Mouse (Mus musculus) ES-Bruce4 (cell line): ENCODE measurements around the gene Olfr160.

Experiments used
- CTCF ChIP-seq: IDR thresholded peaks from one replicate; pipeline ENCODE4 v1.8.1; 2011; ENCODE audit warnings: low read depth, low read length
- EP300 ChIP-seq: IDR thresholded peaks from 2 replicates; pipeline ENCODE4 v1.6.1; 2011; ENCODE audit warnings: low read depth, low read length; ENCODE audit not compliant: insufficient read depth
- POLR2A ChIP-seq: IDR thresholded peaks from one replicate; pipeline ENCODE4 v1.8.1; 2011; ENCODE audit warnings: low read length; ENCODE audit not compliant: insufficient read depth

- TF ChIP-seq CTCF = no peak
- no peak for TF ChIP-seq POLR2A
- no peak for TF ChIP-seq EP300
Measured at GRCm38 (mm10) chr9:37687288-37687940, 28.6 kb downstream of the Olfr160 start.
